Mouse (Mus musculus) liver, embryonic 13.5 days (tissue): Measurements from ENCODE around the gene Cdkn3. TPM values are rescaled to one million over a fixed set of nuclear protein-coding genes. Genes with fewer than 3 reads are reported as not detected.
"Not testable (repeated sequence)": the region's sequence is repeated elsewhere in the genome, so short reads cannot be mapped to it uniquely, and the experiment has no call there.

ENCODE experiments used
- ATAC-seq: fragments of 200-750 bp; cut with Nextera tagmentation; 2 replicates; pipeline ENCODE4 v1.8.0; 2017; ENCODE audit warnings: low read depth, mild to moderate bottlenecking, moderate number of reproducible peaks, moderate library complexity
- DNase-seq: peaks from one replicate; pipeline ENCODE4 v3.0.0; 2022
- H3K27ac ChIP-seq: fragments of 300-500 bp; sonication (generic); 2 replicates; pipeline ENCODE4 v1.5.1; 2015; ENCODE audit warnings: moderate library complexity, mild to moderate bottlenecking, inconsistent platforms
- H3K27me3 ChIP-seq: fragments of 300-500 bp; sonication (generic); 2 replicates; pipeline ENCODE4 v1.6.1; 2015; ENCODE audit warnings: mild to moderate bottlenecking, inconsistent platforms
- H3K36me3 ChIP-seq: fragments of 300-500 bp; sonication (generic); 2 replicates; pipeline ENCODE4 v1.6.1; 2015; ENCODE audit warnings: mild to moderate bottlenecking, inconsistent platforms
- H3K4me1 ChIP-seq: fragments of 300-500 bp; sonication (generic); replicated peaks from 2 replicates; pipeline ENCODE4 v1.6.1; 2015; ENCODE audit warnings: inconsistent platforms
- H3K4me2 ChIP-seq: fragments of 300-500 bp; sonication (generic); 2 replicates; pipeline ENCODE4 v1.6.1; 2015; ENCODE audit warnings: inconsistent platforms, mild to moderate bottlenecking, moderate library complexity
- H3K4me3 ChIP-seq: fragments of 300-500 bp; sonication (generic); replicated peaks from 2 replicates; pipeline ENCODE4 v1.5.1; 2015; ENCODE audit warnings: mild to moderate bottlenecking, inconsistent platforms
- H3K9ac ChIP-seq: fragments of 300-500 bp; sonication (generic); 2 replicates; pipeline ENCODE4 v1.6.1; 2015; ENCODE audit warnings: mild to moderate bottlenecking, inconsistent platforms
- H3K9me3 ChIP-seq: fragments of 300-500 bp; sonication (generic); replicated peaks from 2 replicates; pipeline ENCODE4 v1.6.1; 2016; ENCODE audit warnings: inconsistent platforms
- WGBS: fragments of 180-500 bp; shearing (Covaris S2); methylation state at CpG from one replicate; pipeline ENCODE4 v1.1.7; 2015; ENCODE audit not compliant: insufficient replicate concordance; 5-methylcytosine and 5-hydroxymethylcytosine counted together
- polyA plus RNA-seq: library from polyadenylated mRNA; unstranded; fragments of >200 nt; fragmentation: Nextera tagmentation; extraction: Ambion mirVana; gene quantifications from 2 replicates; pipeline ENCODE4 v1.2.1, GENCODE M21; 2015

The Cdkn3 gene
- 114 and 117 TPM in 2 replicates for polyA plus RNA-seq

DNA sequence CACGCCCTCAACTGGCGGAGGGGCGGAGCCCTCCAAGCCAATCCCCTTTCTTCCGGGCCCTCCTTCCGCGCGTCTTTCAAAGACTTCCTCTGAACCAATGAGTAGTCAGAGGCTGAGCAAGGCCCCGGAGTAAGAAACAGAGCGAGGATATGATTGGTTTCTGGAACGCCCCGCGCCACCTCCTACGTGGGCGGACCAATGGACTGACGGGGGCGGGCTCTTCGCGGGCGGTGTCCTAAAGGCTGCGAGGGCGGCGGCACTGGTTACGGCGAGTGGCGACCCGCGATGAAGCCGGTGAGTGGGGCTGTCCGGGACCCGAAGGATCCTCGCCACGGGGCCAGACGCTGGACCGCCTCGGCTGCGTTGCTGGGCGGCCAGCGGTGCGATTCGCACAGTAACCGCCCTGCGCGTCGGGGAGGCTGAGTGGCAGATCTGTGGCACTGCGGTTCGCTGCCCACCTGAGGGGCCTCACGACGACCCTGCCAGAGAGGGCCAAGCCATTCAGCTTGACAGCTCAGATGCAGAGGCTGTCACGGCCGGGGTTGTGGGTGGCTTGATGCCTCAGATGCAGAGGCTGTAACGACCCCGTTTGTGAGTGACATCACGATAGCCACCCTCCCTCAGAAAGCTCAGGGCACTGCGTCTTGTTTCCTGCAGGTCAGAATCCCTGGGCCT is at the start of gene Cdkn3:
Cdkn3 (plus strand) TSS at position 187 of the 675 bp plus-strand sequence.
- Histone ChIP-seq H3K27ac (peak within 1 kb of the TSS; percentile 83), H3K4me1 (peaks cover 26% of the 10 kb centered on the region), H3K4me2 (peak within 1 kb of the TSS; percentile 75), H3K9me3 (no peaks in the 10 kb centered on the region), H3K27me3 (no peaks in the 10 kb centered on the region), H3K36me3 (peaks cover 23% of the 10 kb centered on the region), H3K4me3 (peak within 1 kb of the TSS; percentile 77), H3K9ac (peak within 1 kb of the TSS; percentile 92)
- ATAC-seq (peak; percentile 99), DNase-seq (peak; percentile 94)
- WGBS, result 0% methylated on average over 54 of the region's 54 CpGs

DNA sequence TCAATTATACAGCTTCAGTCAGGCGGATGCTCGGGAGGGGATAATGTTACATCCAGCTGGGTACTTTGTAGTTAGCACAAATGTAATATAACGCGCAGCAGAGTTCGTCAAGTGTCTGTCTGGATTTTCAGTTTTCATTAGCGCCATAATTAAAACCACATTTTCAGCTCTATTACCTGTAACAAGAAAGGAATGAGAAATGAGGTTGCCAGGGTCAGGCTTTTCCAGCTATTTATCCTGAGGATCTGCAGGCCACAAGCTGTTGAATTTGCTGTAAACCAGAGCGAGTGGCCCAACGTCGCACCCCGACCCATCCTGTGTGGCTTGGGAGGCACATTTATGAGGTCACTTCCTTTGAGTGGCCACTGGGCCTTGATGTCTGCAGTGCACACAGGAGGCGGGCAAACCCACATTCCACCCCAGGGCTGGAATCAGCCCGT is 41.8 kb upstream of the Cdkn3 start:
- no peaks in the 10 kb centered on the region for H3K9me3 ChIP-seq
- no peak overlapping the region for H3K4me3 ChIP-seq
- H3K4me2 ChIP-seq, result no peak overlapping the region
- ATAC-seq, result no peak
- no peak overlapping the region for H3K27ac ChIP-seq
- H3K27me3 ChIP-seq, result no peaks in the 10 kb centered on the region
- no peaks in the 10 kb centered on the region for H3K4me1 ChIP-seq
- 66% methylated on average over 12 of the region's 12 CpGs for WGBS
- DNase-seq, result no peak
- H3K36me3 ChIP-seq, result no peaks in the 10 kb centered on the region
- no peak overlapping the region for H3K9ac ChIP-seq

DNA sequence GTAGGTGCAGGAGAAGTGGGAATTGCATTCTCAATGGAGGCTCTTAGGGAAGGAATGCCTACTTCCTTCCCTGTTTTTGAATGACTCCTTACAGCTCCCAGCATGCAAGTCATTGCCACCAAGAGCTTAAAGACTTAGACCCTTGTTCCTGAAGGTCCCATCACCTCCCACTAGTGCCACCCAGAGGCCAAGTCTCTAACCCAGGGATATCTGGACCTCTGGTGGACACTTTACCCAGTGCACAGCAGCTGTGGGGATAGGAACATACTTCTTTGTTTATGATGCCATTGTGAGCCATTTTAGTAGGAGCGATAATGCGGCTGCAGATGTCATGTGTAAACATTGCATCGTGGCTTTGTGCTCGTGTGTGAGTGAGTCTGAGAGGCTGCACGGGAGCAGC is 38.3 kb upstream of the Cdkn3 start:
- H3K27ac ChIP-seq, result no peak overlapping the region
- no peak for DNase-seq
- WGBS, result 65% methylated on average over 5 of the region's 5 CpGs
- no peak overlapping the region for H3K9ac ChIP-seq
- no peaks in the 10 kb centered on the region for H3K9me3 ChIP-seq
- no peak overlapping the region for H3K4me2 ChIP-seq
- ATAC-seq, result no peak
- H3K27me3 ChIP-seq, result no peaks in the 10 kb centered on the region
- no peaks in the 10 kb centered on the region for H3K4me1 ChIP-seq
- H3K4me3 ChIP-seq, result no peak overlapping the region
- H3K36me3 ChIP-seq, result no peaks in the 10 kb centered on the region

DNA sequence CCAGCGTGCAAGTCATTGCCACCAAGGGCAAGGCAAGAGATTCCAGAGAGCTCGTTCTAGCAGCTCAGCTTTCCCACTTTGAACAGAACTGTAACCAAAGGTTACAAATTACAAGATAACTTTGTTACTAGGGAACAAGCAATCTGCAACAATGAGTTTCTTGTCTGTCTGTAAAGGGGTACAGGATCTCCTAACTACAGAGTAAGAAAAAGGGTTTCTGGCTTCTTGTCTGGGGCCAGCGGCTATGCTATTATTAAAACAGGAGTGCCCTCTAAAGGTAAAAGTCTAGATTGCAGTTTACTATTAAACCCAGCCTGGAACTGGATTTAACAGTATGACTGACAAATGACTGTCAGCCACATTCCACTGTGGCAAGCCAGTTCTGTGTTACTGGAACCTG is 36.5 kb upstream of the Cdkn3 start:
- Histone ChIP-seq H3K9me3 (no peaks in the 10 kb centered on the region), H3K27me3 (no peaks in the 10 kb centered on the region), H3K9ac (no peak overlapping the region), H3K4me2 (no peak overlapping the region), H3K36me3 (no peaks in the 10 kb centered on the region), H3K4me1 (no peaks in the 10 kb centered on the region), H3K4me3 (no peak overlapping the region), H3K27ac (no peak overlapping the region)
- ATAC-seq, result no peak
- DNase-seq, result no peak
- WGBS, result 27% methylated on average over 3 of the region's 3 CpGs

DNA sequence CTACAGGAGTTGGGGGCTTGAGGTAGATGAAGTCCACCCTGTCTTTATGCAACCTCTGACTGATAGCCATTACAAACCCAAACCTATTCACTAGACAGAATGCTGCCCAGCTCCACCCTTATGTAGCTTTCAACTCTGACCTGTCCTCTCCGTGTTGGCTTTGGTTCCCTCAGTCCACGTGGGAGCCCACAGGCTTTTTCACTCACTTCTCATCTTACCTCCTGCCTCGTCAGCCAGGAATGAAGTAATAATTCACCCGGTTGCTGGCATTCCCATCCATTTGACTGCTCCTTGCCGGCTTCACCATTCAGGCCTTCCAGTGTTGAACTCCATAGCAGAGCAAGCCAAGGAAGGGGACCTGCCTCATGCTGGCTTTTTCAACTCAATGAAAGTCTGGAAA is 35.4 kb upstream of the Cdkn3 start:
- WGBS, result 48% methylated on average over 5 of the region's 5 CpGs
- ATAC-seq (no peak), DNase-seq (no peak)
- Histone ChIP-seq H3K27ac (no peak overlapping the region), H3K4me3 (no peak overlapping the region), H3K27me3 (no peaks in the 10 kb centered on the region), H3K9ac (no peak overlapping the region), H3K9me3 (no peaks in the 10 kb centered on the region), H3K4me1 (no peaks in the 10 kb centered on the region), H3K4me2 (no peak overlapping the region), H3K36me3 (no peaks in the 10 kb centered on the region)

DNA sequence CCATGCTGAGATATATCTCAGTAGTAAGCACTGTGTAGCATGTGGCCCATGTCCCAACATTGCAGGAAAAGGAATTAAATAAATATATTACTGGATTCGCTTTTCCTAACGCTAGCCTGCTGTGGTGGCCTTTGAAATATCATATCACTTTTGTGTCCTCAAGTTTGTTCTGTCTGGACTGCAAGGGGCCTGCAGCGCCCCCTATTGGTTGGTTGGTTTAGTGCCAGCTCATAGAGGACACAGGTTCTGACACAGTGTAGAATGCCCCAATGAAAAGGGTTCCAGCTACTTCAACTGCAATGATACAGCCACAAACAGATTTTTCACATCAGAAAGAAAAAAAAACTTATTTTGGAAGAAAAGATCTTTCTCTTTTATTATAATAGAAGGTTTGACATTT is 34.6 kb upstream of the Cdkn3 start:
- 38% methylated on average over 3 of the region's 3 CpGs for WGBS
- Histone ChIP-seq H3K4me2 (no peak overlapping the region), H3K9ac (no peak overlapping the region), H3K27ac (no peak overlapping the region), H3K27me3 (no peaks in the 10 kb centered on the region), H3K4me1 (no peaks in the 10 kb centered on the region), H3K4me3 (no peak overlapping the region), H3K9me3 (no peaks in the 10 kb centered on the region), H3K36me3 (no peaks in the 10 kb centered on the region)
- no peak for ATAC-seq
- DNase-seq, result no peak

DNA sequence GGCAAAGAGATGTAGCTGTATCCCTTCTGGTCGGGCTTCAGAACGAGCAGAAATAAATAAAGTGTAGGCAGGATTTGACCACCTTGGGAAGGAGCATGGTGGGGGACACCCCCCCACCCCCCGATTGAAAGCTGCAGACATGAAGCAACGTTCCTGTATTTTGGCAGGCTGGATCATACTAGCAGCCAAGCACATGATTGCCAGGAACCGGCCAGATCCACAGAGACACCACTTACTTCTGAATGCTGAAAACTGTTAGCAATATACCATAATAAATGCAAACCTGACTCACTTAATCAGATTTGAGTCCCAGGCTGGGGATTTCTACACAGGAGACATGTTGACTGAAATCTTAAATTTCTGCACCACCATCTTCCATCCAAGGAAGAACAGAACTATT is 26.1 kb upstream of the Cdkn3 start:
- no peak for DNase-seq

DNA sequence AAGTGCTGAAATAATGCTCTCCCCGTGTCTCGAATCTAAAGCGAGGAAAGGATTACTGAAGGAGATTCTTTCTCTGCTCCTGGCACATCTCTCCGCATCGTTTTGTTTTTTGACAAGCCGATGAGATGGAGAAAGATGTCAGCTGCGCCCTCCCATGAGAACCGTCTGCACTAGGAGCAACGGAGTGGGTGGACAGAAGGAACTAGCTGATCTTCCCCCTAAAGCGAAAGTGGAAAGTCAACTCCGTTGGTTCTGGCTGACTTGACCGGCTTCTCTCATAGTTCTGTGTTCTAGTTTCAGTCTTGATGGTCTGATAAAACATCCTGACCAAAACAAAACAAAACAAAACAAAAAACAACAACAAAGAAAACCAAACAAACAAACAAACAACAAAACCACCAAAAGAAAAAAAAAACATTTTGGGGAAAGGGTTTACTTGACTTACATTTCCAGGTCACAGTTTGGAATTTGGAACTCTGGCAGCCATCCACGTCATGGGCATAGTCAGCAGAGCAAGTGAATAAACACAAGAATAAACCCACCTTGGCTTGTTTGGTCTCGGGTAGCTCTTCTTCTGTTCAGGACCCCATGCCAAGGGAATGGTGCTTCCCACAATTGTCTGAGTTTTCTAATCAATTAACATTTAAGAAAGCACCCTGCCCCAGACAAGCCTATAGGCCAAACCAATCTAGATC is 25.4 kb upstream of the Cdkn3 start:
- Histone ChIP-seq H3K4me2 (no peak overlapping the region), H3K27ac (no peak overlapping the region), H3K9ac (no peak overlapping the region), H3K27me3 (no peaks in the 10 kb centered on the region), H3K36me3 (no peaks in the 10 kb centered on the region), H3K4me1 (no peaks in the 10 kb centered on the region), H3K4me3 (no peak overlapping the region), H3K9me3 (no peaks in the 10 kb centered on the region)
- 74% methylated on average over 14 of the region's 14 CpGs for WGBS
- DNase-seq (no peak), ATAC-seq (no peak)

More for the DNA sequence above, 26.1 kb upstream of the Cdkn3 start:
- Histone ChIP-seq H3K4me1 (no peaks in the 10 kb centered on the region), H3K27ac (no peak overlapping the region), H3K36me3 (no peaks in the 10 kb centered on the region), H3K27me3 (no peaks in the 10 kb centered on the region), H3K4me2 (no peak overlapping the region), H3K9me3 (no peaks in the 10 kb centered on the region), H3K4me3 (no peak overlapping the region), H3K9ac (no peak overlapping the region)
- no peak for ATAC-seq
- 59% methylated on average over 5 of the region's 5 CpGs for WGBS

DNA sequence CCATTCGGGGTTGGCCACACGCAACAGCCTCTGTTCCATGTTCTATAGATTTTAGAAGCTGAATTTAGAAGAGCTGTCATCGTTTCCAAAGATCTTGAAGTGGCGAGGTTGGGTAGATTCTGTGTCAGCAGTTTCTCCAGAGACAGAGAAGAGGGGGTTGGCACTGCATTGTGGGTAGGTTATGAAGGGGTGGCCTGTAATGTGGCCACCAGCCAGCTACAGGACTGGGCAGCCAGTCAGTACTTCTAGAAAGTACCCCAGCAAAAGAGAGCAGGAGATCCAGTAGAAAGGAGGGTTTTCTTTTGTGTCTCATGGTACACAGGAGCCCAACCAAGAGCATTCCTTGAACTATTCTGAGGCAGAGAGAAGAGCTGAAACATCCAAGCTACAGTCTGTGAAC is 24.0 kb upstream of the Cdkn3 start:
- DNase-seq (no peak), ATAC-seq (no peak)
- WGBS, result 66% methylated on average over 4 of the region's 4 CpGs
- no peaks in the 10 kb centered on the region for H3K36me3 ChIP-seq
- H3K4me3 ChIP-seq, result no peak overlapping the region
- H3K9me3 ChIP-seq, result no peaks in the 10 kb centered on the region
- no peak overlapping the region for H3K9ac ChIP-seq
- H3K27ac ChIP-seq, result no peak overlapping the region
- no peaks in the 10 kb centered on the region for H3K4me1 ChIP-seq
- no peaks in the 10 kb centered on the region for H3K27me3 ChIP-seq
- no peak overlapping the region for H3K4me2 ChIP-seq

DNA sequence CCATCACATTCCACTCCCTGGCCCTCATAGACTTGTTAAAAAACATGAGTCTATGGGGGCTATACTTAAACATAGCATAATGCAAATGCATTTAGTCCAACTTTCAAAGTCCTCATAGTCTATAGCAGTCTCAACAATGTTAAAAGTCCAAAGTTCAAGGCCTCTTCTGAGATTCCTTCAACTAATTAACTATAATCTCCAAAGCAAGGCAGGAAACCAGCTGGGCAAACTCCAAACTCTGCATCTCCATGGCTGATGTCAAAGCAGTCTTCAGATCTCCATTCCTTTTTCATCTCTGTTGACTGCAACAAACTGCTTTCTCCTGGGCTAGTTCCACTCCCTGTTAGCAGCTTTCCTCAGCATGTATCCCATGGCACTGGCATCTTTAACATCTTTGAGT is 23.0 kb upstream of the Cdkn3 start:
- H3K4me3 ChIP-seq, H3K27ac ChIP-seq, H3K9me3 ChIP-seq, H3K9ac ChIP-seq, H3K4me2 ChIP-seq, ATAC-seq, H3K36me3 ChIP-seq, DNase-seq, H3K4me1 ChIP-seq, H3K27me3 ChIP-seq: not testable (repeated sequence)

DNA sequence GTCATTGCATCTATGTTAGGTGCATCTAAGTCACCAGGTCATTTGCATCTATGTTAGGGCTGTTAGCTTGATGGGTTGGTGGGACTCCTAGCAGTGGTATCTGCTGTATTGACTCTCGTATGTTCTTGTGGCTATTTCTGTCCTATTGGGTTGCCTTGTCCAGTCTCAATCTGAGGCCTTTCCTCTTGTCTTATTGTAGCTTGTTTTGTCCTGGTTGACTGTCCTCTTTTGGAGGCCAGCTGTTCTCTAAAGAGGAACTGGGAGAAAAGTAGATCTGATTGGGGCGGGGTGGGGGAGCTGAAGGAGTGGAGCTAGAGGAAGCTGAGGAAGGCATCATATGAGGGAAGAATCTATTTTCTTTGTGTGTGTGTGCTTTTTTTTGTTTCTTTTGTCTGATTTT is 17.7 kb upstream of the Cdkn3 start:
- no peaks in the 10 kb centered on the region for H3K4me1 ChIP-seq
- ATAC-seq (no peak), DNase-seq (no peak)
- no peaks in the 10 kb centered on the region for H3K36me3 ChIP-seq
- no peaks in the 10 kb centered on the region for H3K9me3 ChIP-seq
- H3K4me3 ChIP-seq, result no peak overlapping the region
- H3K4me2 ChIP-seq, result no peak overlapping the region
- no peaks in the 10 kb centered on the region for H3K27me3 ChIP-seq
- no peak overlapping the region for H3K27ac ChIP-seq
- 48% methylated on average over 2 of the region's 2 CpGs for WGBS
- H3K9ac ChIP-seq, result no peak overlapping the region

DNA sequence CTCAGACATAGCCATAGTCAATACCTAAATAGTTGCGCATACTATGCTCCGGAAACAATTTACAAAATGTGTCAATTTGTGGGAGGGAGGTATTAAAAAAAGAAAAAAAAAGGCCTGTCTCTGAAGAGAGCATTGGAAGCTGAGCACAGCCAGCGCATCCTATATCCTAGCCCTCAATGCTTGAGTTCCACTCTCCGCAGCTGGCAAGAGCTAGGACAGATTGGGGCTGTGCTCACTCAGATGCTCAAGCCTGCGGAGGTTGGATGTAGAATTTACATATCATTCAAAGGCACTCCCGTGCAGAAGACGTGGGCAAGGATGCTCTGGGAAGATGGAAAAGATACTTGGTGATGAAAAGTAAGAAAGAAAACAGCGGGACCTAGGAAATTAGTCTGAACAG is 14.9 kb upstream of the Cdkn3 start:
- no peak overlapping the region for H3K4me2 ChIP-seq
- H3K4me1 ChIP-seq, result no peaks in the 10 kb centered on the region
- 82% methylated on average over 8 of the region's 8 CpGs for WGBS
- ATAC-seq (no peak), DNase-seq (no peak)
- no peak overlapping the region for H3K4me3 ChIP-seq
- H3K9ac ChIP-seq, result no peak overlapping the region
- H3K9me3 ChIP-seq, result no peaks in the 10 kb centered on the region
- H3K27me3 ChIP-seq, result no peaks in the 10 kb centered on the region
- no peak overlapping the region for H3K27ac ChIP-seq
- no peaks in the 10 kb centered on the region for H3K36me3 ChIP-seq
